In genomic region chr10:105110247-105110646, GRCm38 (mm10) we compare ENCODE assay signal across 15 mouse cellular contexts.
DNase-seq lines count a peak whose midpoint lies in the region; ATAC-seq and TF ChIP-seq lines count a peak whose summit lies in the region.
"Had no signal": no experiment of that assay in that cellular context is flagged by ENCODE, and none has a peak within 500 bp of the region (broad histone marks: within the 10 kb centered on the region; RNA-seq: fewer than 3 reads in every experiment).

No protein-coding gene starts in this region.

- H3K4me2 ChIP-seq in hindbrain, embryonic 12.5 days (replicated peaks) = no peak overlapping the region
- H3K4me2 ChIP-seq in forebrain, embryonic 16.5 days (ENCODE audit: low read length) = no peak overlapping the region
- no peak overlapping the region for H3K4me2 ChIP-seq in midbrain, embryonic 11.5 days
- peak overlapping the region; percentile 26; the same call in 1 of the 2 replicates for H3K4me2 ChIP-seq in neural tube, embryonic 15.5 days
- H3K4me2 ChIP-seq in lung, postnatal 0 days (replicated peaks; ENCODE audit: low read depth, low read length) = no peak overlapping the region
- H3K4me2 ChIP-seq: heart, embryonic 13.5 days; limb, embryonic 13.5 days; liver, embryonic 15.5 days had no signal

- no peaks in the 10 kb centered on the region for H3K9me3 ChIP-seq in hindbrain, embryonic 10.5 days
- no peaks in the 10 kb centered on the region for H3K9me3 ChIP-seq in hindbrain, embryonic 12.5 days (replicated peaks)
- no peaks in the 10 kb centered on the region for H3K9me3 ChIP-seq in forebrain, embryonic 16.5 days (ENCODE audit: control insufficient read depth, low read length)
- H3K9me3 ChIP-seq in midbrain, embryonic 11.5 days (ENCODE audit: control insufficient read depth, low read length) = no peaks in the 10 kb centered on the region
- no peaks in the 10 kb centered on the region for H3K9me3 ChIP-seq in neural tube, embryonic 15.5 days (replicated peaks)
- H3K9me3 ChIP-seq in lung, postnatal 0 days (ENCODE audit: low read length) = no peaks in the 10 kb centered on the region
- H3K9me3 ChIP-seq: heart, embryonic 13.5 days; limb, embryonic 13.5 days; liver, embryonic 15.5 days had no signal

- peak overlapping the region; percentile 6; the same call in 1 of the 2 replicates for H3K4me3 ChIP-seq in hindbrain, embryonic 10.5 days
- no peak overlapping the region for H3K4me3 ChIP-seq in hindbrain, embryonic 12.5 days
- no peak overlapping the region for H3K4me3 ChIP-seq in forebrain, embryonic 16.5 days (replicated peaks; ENCODE audit: low read length)
- H3K4me3 ChIP-seq in midbrain, embryonic 11.5 days (ENCODE audit: low read depth, low read length) = no peak overlapping the region
- H3K4me3 ChIP-seq in neural tube, embryonic 15.5 days (replicated peaks) = no peak overlapping the region
- H3K4me3 ChIP-seq in lung, postnatal 0 days (ENCODE audit: low read depth, low read length) = no peak overlapping the region
- H3K4me3 ChIP-seq: heart, embryonic 13.5 days; limb, embryonic 13.5 days; liver, embryonic 15.5 days had no signal

- no peak for TF ChIP-seq CTCF in lung, postnatal 0 days (IDR thresholded peaks at IDR 0.05)

- TF ChIP-seq EP300 in lung, postnatal 0 days (IDR thresholded peaks at IDR 0.05) = no peak

- H3K27ac ChIP-seq in hindbrain, embryonic 10.5 days = 0 out of 2 replicates have a peak overlapping the region, but pooled peaks have one; percentile 35
- H3K27ac ChIP-seq in hindbrain, embryonic 12.5 days = no peak overlapping the region
- no peak overlapping the region for H3K27ac ChIP-seq in forebrain, embryonic 16.5 days (ENCODE audit: low read length)
- H3K27ac ChIP-seq in midbrain, embryonic 11.5 days (ENCODE audit: low read depth, low read length) = no peak overlapping the region
- no peak overlapping the region for H3K27ac ChIP-seq in neural tube, embryonic 15.5 days (replicated peaks)
- H3K27ac ChIP-seq in lung, postnatal 0 days (ENCODE audit: low read length) = no peak overlapping the region
- H3K27ac ChIP-seq: heart, embryonic 13.5 days; limb, embryonic 13.5 days; liver, embryonic 15.5 days had no signal

- H3K36me3 ChIP-seq in hindbrain, embryonic 10.5 days = no peaks in the 10 kb centered on the region
- no peaks in the 10 kb centered on the region for H3K36me3 ChIP-seq in hindbrain, embryonic 12.5 days
- no peaks in the 10 kb centered on the region for H3K36me3 ChIP-seq in forebrain, embryonic 16.5 days (ENCODE audit: control insufficient read depth, insufficient read depth)
- H3K36me3 ChIP-seq in midbrain, embryonic 11.5 days (ENCODE audit: control insufficient read depth, insufficient read depth, low read length) = no peaks in the 10 kb centered on the region
- H3K36me3 ChIP-seq in neural tube, embryonic 15.5 days = no peaks in the 10 kb centered on the region
- no peaks in the 10 kb centered on the region for H3K36me3 ChIP-seq in lung, postnatal 0 days (ENCODE audit: insufficient read depth, low read length)
- H3K36me3 ChIP-seq: heart, embryonic 13.5 days; limb, embryonic 13.5 days; liver, embryonic 15.5 days had no signal

- peaks cover 7% of the 10 kb centered on the region; the same call in 1 of the 2 replicates for H3K4me1 ChIP-seq in hindbrain, embryonic 10.5 days (replicated peaks)
- peaks cover 3% of the 10 kb centered on the region; the same call in 1 of the 2 replicates for H3K4me1 ChIP-seq in hindbrain, embryonic 12.5 days
- peaks cover 3% of the 10 kb centered on the region; the same call in 1 of the 2 replicates for H3K4me1 ChIP-seq in forebrain, embryonic 16.5 days (replicated peaks; ENCODE audit: control insufficient read depth, insufficient read depth, low read length)
- H3K4me1 ChIP-seq in midbrain, embryonic 11.5 days (ENCODE audit: control insufficient read depth, insufficient read depth, low read length) = 0 out of 2 replicates have a peak, but pooled peaks cover 4% of the 10 kb centered on the region
- H3K4me1 ChIP-seq in neural tube, embryonic 15.5 days = no peaks in the 10 kb centered on the region
- H3K4me1 ChIP-seq in lung, postnatal 0 days (ENCODE audit: insufficient read depth, low read depth, low read length) = no peaks in the 10 kb centered on the region
- H3K4me1 ChIP-seq: heart, embryonic 13.5 days; liver, embryonic 15.5 days had no signal

- H3K27me3 ChIP-seq in hindbrain, embryonic 10.5 days (ENCODE audit: insufficient read depth, poor library complexity, severe bottlenecking) = no peaks in the 10 kb centered on the region
- no peaks in the 10 kb centered on the region for H3K27me3 ChIP-seq in hindbrain, embryonic 12.5 days
- H3K27me3 ChIP-seq in forebrain, embryonic 16.5 days (replicated peaks; ENCODE audit: control insufficient read depth, insufficient read depth, low read length) = no peaks in the 10 kb centered on the region
- H3K27me3 ChIP-seq in midbrain, embryonic 11.5 days (ENCODE audit: control insufficient read depth, insufficient read depth, low read length) = no peaks in the 10 kb centered on the region
- no peaks in the 10 kb centered on the region for H3K27me3 ChIP-seq in neural tube, embryonic 15.5 days (replicated peaks)
- no peaks in the 10 kb centered on the region for H3K27me3 ChIP-seq in lung, postnatal 0 days (replicated peaks; ENCODE audit: insufficient read depth, low read length)
- H3K27me3 ChIP-seq: heart, embryonic 13.5 days; limb, embryonic 13.5 days; liver, embryonic 15.5 days had no signal

- no peak overlapping the region for H3K9ac ChIP-seq in hindbrain, embryonic 12.5 days
- H3K9ac ChIP-seq in forebrain, embryonic 16.5 days (replicated peaks; ENCODE audit: low read depth, low read length) = no peak overlapping the region
- H3K9ac ChIP-seq in midbrain, embryonic 11.5 days (ENCODE audit: low read length) = no peak overlapping the region
- H3K9ac ChIP-seq in neural tube, embryonic 15.5 days (replicated peaks) = no peak overlapping the region
- H3K9ac ChIP-seq in lung, postnatal 0 days (replicated peaks; ENCODE audit: low read depth) = no peak overlapping the region
- H3K9ac ChIP-seq: heart, embryonic 13.5 days; limb, embryonic 13.5 days; liver, embryonic 15.5 days had no signal

- DNase-seq in hindbrain, embryonic 10.5 days (ENCODE audit: low spot score) = no peak
- no peak for DNase-seq in midbrain, embryonic 11.5 days (ENCODE audit: low spot score, missing footprints)
- no peak for DNase-seq in lung, postnatal 0 days (ENCODE audit: low spot score)
- DNase-seq in c-Kit-positive CD71-positive TER-119-positive erythroid progenitor cells, embryonic 14.5 days (ENCODE audit: low spot score) = no peak
- no peak for DNase-seq in kidney, postnatal 14 days
- DNase-seq: cerebellum, adult 11-12 months; kidney, adult 2 months; lung, postnatal 14 days; thymus, postnatal 14 days had no signal

- 3% methylated on average over 5 of the region's 5 CpGs for WGBS in hindbrain, embryonic 10.5 days
- WGBS in hindbrain, embryonic 12.5 days = 2% methylated on average over 5 of the region's 5 CpGs
- WGBS in forebrain, embryonic 16.5 days = 2% methylated on average over 5 of the region's 5 CpGs
- under 1% methylated on average over 5 of the region's 5 CpGs for WGBS in midbrain, embryonic 11.5 days
- 7% methylated on average over 5 of the region's 5 CpGs for WGBS in neural tube, embryonic 15.5 days
- whole genome bisulfite sequencing in lung, postnatal 0 days = 25% methylated on average over 5 of the region's 5 CpGs

- ATAC-seq in hindbrain, embryonic 12.5 days (ENCODE audit: low FRiP score) = no peak
- peak; percentile 88 for ATAC-seq in forebrain, embryonic 16.5 days
- ATAC-seq in midbrain, embryonic 11.5 days (ENCODE audit: low FRiP score) = peak; percentile 63
- peak; percentile 47 for ATAC-seq in neural tube, embryonic 15.5 days (ENCODE audit: low FRiP score)
- no peak for ATAC-seq in lung, postnatal 0 days

Comparison
In these comparisons a context has a peak if more than half of its experiments do, and no peak if none do; other contexts are left out.
1. ATAC-seq: peak in forebrain, embryonic 16.5 days (single experiment), midbrain, embryonic 11.5 days (single experiment) and neural tube, embryonic 15.5 days (single experiment); none in hindbrain, embryonic 12.5 days (single experiment) and lung, postnatal 0 days (single experiment).